Mouse (Mus musculus) limb, embryonic 15.5 days (tissue): Measurements from ENCODE around the gene Sh3gl3. TPM values are rescaled to one million over a fixed set of nuclear protein-coding genes. Genes with fewer than 3 reads are reported as not detected.
"Not testable (repeated sequence)": the region's sequence is repeated elsewhere in the genome, so short reads cannot be mapped to it uniquely, and the experiment has no call there.

ENCODE experiments used
- ATAC-seq: fragments of 200-750 bp; cut with Nextera tagmentation; 2 replicates; pipeline ENCODE4 v1.8.0; 2017; ENCODE audit warnings: low read depth, moderate TSS enrichment; ENCODE audit not compliant: insufficient number of reproducible peaks, low FRiP score, low TSS enrichment
- H3K27ac ChIP-seq: fragments of 300-500 bp; sonication (generic); 2 replicates; pipeline ENCODE4 v1.5.1; 2015; ENCODE audit warnings: moderate library complexity, mild to moderate bottlenecking, inconsistent platforms
- H3K27me3 ChIP-seq: fragments of 300-500 bp; sonication (generic); 2 replicates; pipeline ENCODE4 v1.6.1; 2015; ENCODE audit warnings: inconsistent platforms
- H3K36me3 ChIP-seq: fragments of 300-500 bp; sonication (generic); 2 replicates; pipeline ENCODE4 v1.6.1; 2015; ENCODE audit warnings: inconsistent platforms
- H3K4me1 ChIP-seq: fragments of 300-500 bp; sonication (generic); 2 replicates; pipeline ENCODE4 v1.6.1; 2015; ENCODE audit warnings: inconsistent platforms
- H3K4me2 ChIP-seq: fragments of 300-500 bp; sonication (generic); 2 replicates; pipeline ENCODE4 v1.6.1; 2015; ENCODE audit warnings: mild to moderate bottlenecking, inconsistent platforms
- H3K4me3 ChIP-seq: fragments of 300-500 bp; sonication (generic); 2 replicates; pipeline ENCODE4 v1.5.1; 2015; ENCODE audit warnings: mild to moderate bottlenecking, inconsistent platforms
- H3K9ac ChIP-seq: fragments of 300-500 bp; sonication (generic); 2 replicates; pipeline ENCODE4 v1.6.1; 2015; ENCODE audit warnings: inconsistent platforms
- H3K9me3 ChIP-seq: fragments of 300-500 bp; sonication (generic); 2 replicates; pipeline ENCODE4 v1.6.1; 2016; ENCODE audit warnings: inconsistent platforms
- WGBS: fragments of 180-500 bp; shearing (Covaris S2); methylation state at CpG from one replicate; pipeline ENCODE4 v1.1.7; 2015; 5-methylcytosine and 5-hydroxymethylcytosine counted together
- polyA plus RNA-seq: library from polyadenylated mRNA; unstranded; fragments of >200 nt; fragmentation: Nextera tagmentation; extraction: Ambion mirVana; gene quantifications from 2 replicates; pipeline ENCODE4 v1.2.1, GENCODE M21; 2015

Gene Sh3gl3
- polyA plus RNA-seq, 1 experiment from 2014 or later = 10.4 TPM

DNA sequence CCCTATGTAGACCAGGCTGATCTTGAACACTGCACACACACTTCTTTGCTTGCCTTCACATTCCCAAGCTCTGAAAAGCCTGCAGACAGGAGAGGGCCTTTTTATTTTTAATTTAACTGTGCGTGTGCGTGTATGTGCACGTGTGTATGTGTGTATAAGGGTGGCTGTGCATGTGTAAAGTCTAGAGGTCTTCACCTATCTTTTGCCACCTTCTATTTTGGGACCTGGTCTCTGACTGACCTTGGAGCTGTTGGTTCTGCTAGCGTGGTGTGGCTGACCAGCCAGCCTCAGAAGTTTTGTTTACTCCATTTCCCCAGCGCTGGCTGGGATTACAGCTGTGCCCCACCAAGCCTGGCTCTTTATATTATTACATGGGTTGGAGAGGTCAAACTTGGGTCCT lies 98.1 kb downstream of the Sh3gl3 start:
- H3K27ac ChIP-seq = no peak overlapping the region
- H3K36me3 ChIP-seq = no peaks in the 10 kb centered on the region
- no peak for ATAC-seq
- no peak overlapping the region for H3K4me3 ChIP-seq
- no peak overlapping the region for H3K4me2 ChIP-seq
- 84% methylated on average over 5 of the region's 5 CpGs for WGBS
- H3K9me3 ChIP-seq = no peaks in the 10 kb centered on the region
- peaks cover 2% of the 10 kb centered on the region; the same call in 1 of the 2 replicates for H3K27me3 ChIP-seq
- no peak overlapping the region for H3K9ac ChIP-seq
- peaks cover 6% of the 10 kb centered on the region; the same call in 1 of the 2 replicates for H3K4me1 ChIP-seq

DNA sequence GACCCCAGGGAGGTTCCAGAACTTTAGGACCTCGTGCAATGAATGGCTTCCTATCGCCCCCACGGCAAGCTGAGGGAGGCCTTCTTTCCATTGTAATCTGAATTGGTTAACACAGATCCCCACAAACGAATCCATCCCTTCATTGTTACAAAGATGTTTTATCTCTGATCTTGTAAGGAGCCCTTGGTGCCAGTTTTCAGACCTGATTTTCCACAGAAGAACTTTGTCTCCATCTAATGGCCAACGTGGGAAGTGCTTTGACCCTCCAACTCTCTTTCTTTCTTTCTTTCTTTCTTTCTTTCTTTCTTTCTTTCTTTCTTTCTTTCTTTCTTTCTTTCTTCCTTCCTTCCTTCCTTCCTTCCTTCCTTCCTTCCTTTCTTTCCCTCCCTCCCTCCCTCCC lies 99.2 kb downstream of the Sh3gl3 start:
- H3K27me3 ChIP-seq, H3K4me1 ChIP-seq, H3K9ac ChIP-seq, ATAC-seq, H3K36me3 ChIP-seq, H3K27ac ChIP-seq, H3K9me3 ChIP-seq, H3K4me2 ChIP-seq, H3K4me3 ChIP-seq: not testable (repeated sequence)
- WGBS = 37% methylated on average over 5 of the region's 5 CpGs

DNA sequence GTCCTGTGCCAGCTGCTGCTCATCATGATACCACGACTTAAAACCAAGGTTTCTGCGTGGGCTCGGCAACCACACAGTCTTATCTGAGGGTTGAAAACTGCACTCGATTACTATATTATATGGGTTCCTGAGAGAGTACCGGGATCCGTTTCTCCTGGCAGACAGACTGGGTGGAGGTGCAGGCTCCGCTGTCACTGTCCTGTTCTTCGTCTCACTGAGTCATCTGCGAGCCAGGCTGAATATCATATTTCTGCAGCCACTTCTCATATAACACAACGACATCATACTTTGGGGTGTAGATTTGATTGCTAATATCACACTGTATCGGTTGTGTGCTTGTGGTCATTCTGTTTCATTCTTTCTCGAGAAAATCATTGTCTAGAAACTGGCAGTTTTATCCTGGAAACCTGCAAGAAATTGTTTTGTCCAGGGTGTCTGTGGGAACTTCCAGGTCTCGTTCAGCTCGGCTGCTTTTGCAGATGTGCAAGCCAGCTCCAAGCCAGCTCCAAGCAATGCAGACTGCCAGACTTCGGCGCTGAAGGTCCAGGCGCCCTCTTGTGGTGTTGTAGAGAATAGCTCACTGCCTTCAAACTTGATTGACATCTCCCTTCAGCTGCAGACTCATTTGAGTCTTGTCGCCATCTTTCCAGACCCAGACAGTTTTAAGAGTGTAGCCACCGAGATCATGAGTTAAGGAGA lies 100.5 kb downstream of the Sh3gl3 start:
- WGBS = 34% methylated on average over 19 of the region's 19 CpGs
- peak overlapping the region; percentile 47; the same call in 1 of the 2 replicates for H3K27ac ChIP-seq
- H3K27me3 ChIP-seq = peaks cover 2% of the 10 kb centered on the region; the same call in 1 of the 2 replicates
- H3K9me3 ChIP-seq = no peaks in the 10 kb centered on the region
- H3K4me3 ChIP-seq = no peak overlapping the region
- peak overlapping the region; percentile 12; the same call in 1 of the 2 replicates for H3K4me2 ChIP-seq
- no peak overlapping the region for H3K9ac ChIP-seq
- ATAC-seq = no peak
- H3K4me1 ChIP-seq = peaks cover 6% of the 10 kb centered on the region; the same call in 1 of the 2 replicates
- H3K36me3 ChIP-seq = no peaks in the 10 kb centered on the region

DNA sequence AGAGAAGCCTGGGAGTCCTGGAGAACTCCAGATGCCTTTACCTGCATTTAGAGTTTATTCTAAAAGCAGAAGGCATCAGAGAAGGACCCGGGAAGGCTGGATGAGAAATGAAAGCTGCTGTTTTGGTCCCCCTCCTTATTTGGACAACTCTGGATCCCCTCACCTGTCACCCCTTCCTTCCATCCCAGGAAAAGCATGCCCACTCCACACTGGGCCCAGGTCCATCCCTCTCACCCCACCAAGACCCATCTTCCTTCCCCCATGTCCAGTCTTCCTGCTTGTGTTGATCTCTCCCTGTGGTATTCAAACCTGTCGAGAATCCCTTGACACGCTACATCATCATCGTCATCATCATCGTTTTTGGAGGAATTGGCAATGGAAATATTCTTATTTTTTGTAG lies 101.3 kb downstream of the Sh3gl3 start:
- WGBS = 92% methylated on average over 5 of the region's 5 CpGs

DNA sequence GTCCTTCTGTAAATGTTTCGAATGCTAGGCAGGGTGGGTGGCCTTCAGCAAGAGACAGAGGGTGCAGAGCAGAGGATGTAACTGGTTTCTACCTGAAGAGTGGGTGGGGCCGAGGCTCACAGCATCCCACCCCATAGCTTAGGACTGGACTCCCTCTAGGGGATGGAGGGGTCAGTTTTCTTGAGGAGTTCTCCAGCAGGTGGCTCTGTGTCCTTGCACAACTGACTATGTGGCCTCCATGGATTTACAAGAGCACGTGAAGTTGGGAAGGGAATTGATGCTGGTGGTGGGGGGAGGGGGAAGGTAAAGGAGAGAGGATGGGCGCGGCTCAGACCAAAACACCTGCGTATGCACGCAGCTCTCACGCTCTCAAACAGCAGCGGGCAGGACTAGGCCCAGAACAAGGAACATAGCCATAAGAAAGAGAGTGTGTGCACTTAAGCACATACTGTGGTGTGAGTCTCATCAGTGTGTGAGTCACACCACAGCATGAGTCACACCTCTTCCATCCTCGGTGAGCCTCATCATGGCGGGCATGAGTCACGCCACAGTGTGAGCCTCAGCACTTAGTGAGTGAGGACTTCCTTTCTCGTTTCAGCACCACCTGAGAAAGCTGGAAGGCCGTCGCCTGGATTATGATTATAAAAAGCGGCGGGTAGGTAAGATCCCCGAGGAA lies 102.0 kb downstream of the Sh3gl3 start:
- no peak overlapping the region for H3K27ac ChIP-seq
- ATAC-seq = no peak
- no peak overlapping the region for H3K4me2 ChIP-seq
- WGBS = 61% methylated on average over 18 of the region's 18 CpGs
- H3K36me3 ChIP-seq = no peaks in the 10 kb centered on the region
- no peaks in the 10 kb centered on the region for H3K9me3 ChIP-seq
- H3K9ac ChIP-seq = no peak overlapping the region
- H3K4me1 ChIP-seq = peaks cover 6% of the 10 kb centered on the region; the same call in 1 of the 2 replicates
- no peak overlapping the region for H3K4me3 ChIP-seq
- H3K27me3 ChIP-seq = no peaks in the 10 kb centered on the region; the same call in 1 of the 2 replicates

More for the DNA sequence above, 101.3 kb downstream of the Sh3gl3 start:
- H3K36me3 ChIP-seq = no peaks in the 10 kb centered on the region
- H3K9me3 ChIP-seq = no peaks in the 10 kb centered on the region
- no peak overlapping the region for H3K4me3 ChIP-seq
- H3K4me1 ChIP-seq = peaks cover 6% of the 10 kb centered on the region; the same call in 1 of the 2 replicates
- H3K9ac ChIP-seq = no peak overlapping the region
- H3K4me2 ChIP-seq = no peak overlapping the region
- no peaks in the 10 kb centered on the region; the same call in 1 of the 2 replicates for H3K27me3 ChIP-seq
- ATAC-seq = no peak
- H3K27ac ChIP-seq = no peak overlapping the region

DNA sequence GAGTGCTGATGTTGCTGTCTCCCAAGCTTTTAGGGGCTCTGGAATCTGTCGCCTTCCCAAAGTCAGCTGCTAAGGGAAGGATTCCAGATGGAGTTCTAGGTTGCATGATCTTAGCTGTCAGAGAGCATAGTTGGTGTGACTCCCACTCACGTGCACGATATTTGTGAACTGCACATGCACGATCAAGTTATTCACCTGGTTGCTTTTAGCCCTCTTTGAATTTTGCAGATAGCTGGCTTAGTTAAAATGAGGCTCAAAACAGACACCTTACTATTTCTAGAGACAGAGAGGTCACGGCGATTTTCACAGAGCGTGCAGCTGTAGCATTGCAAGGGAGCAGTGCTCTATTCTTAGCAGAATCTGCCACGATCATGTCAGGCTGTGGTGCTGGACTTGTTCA lies 108.4 kb downstream of the Sh3gl3 start:
- H3K4me3 ChIP-seq = no peak overlapping the region
- H3K4me2 ChIP-seq = no peak overlapping the region
- no peaks in the 10 kb centered on the region for H3K27me3 ChIP-seq
- no peaks in the 10 kb centered on the region for H3K9me3 ChIP-seq
- 73% methylated on average over 8 of the region's 8 CpGs for WGBS
- no peak for ATAC-seq
- no peaks in the 10 kb centered on the region for H3K36me3 ChIP-seq
- H3K9ac ChIP-seq = no peak overlapping the region
- H3K4me1 ChIP-seq = no peaks in the 10 kb centered on the region
- no peak overlapping the region for H3K27ac ChIP-seq

DNA sequence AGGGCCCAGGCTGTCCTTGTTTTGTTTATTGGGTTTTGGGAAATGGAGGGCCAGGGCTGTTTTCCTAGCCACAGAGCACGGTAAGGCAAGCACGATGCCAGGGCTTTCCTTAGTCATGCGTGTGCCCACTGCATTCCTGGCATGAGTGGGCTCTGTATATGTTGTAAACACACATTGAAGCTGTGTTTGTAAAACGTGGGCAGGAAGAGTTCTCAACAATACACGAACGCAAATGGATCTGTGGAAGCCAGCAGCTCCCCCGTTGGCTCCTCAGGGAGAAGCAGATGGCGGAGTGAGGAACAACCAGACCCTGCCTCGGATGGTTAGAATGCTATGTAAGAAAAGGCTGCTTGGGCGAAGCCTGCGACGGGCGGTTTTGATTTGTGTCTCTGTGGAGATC lies 108.8 kb downstream of the Sh3gl3 start:
- Histone ChIP-seq H3K4me2 (no peak overlapping the region), H3K9ac (no peak overlapping the region), H3K27me3 (no peaks in the 10 kb centered on the region), H3K4me1 (no peaks in the 10 kb centered on the region), H3K9me3 (no peaks in the 10 kb centered on the region), H3K36me3 (no peaks in the 10 kb centered on the region), H3K4me3 (no peak overlapping the region), H3K27ac (no peak overlapping the region)
- no peak for ATAC-seq
- WGBS = 65% methylated on average over 13 of the region's 13 CpGs

DNA sequence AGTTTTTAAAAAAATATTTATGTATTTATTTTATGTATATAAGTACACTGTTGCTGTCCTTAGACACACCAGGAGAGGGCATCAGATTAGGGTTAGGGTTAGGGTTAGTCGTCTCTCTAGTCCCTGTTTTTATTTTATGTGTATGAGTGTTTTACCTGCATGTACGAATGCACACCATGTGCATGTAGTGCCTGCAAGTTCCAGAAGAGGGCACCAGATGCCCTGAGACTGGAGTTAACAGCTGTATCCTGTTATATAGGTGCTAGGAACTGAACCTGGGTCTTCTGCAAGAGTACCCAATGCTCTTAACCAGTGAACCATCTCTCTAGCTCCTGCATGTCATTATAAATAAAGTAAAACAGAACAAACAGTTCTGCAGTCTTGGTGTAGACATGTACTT lies 113.6 kb downstream of the Sh3gl3 start:
- H3K4me1 ChIP-seq = no peaks in the 10 kb centered on the region
- H3K27me3 ChIP-seq = no peaks in the 10 kb centered on the region
- H3K36me3 ChIP-seq = no peaks in the 10 kb centered on the region
- no peak overlapping the region for H3K9ac ChIP-seq
- H3K4me2 ChIP-seq = no peak overlapping the region
- H3K4me3 ChIP-seq = no peak overlapping the region
- H3K9me3 ChIP-seq = no peaks in the 10 kb centered on the region
- ATAC-seq = no peak
- WGBS = 84% methylated on average over 2 of the region's 2 CpGs
- H3K27ac ChIP-seq = no peak overlapping the region

DNA sequence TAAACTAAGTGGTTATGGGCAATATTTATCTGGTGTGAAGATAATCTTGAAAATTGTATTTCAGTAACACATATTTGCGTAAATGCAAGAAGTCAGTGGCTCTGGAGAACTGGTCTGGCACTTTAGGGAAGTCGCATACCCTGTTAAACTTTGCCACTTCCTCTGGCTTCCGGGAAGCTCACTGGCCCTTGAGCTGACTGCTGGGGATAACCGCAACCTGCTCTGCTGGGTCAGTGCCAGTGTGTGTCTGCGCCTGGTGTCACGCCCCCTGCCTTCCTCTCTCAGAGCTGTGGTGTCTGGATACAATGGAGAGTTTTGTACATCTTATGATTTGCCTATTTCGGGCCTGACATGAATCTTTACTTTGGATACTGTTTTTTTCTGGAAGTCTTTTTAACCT lies 119.8 kb downstream of the Sh3gl3 start:
- Histone ChIP-seq H3K27me3 (no peaks in the 10 kb centered on the region), H3K9me3 (no peaks in the 10 kb centered on the region), H3K9ac (no peak overlapping the region), H3K4me2 (no peak overlapping the region), H3K36me3 (no peaks in the 10 kb centered on the region), H3K4me1 (peaks cover 31% of the 10 kb centered on the region), H3K4me3 (no peak overlapping the region), H3K27ac (no peak overlapping the region)
- 64% methylated on average over 7 of the region's 7 CpGs for WGBS
- no peak for ATAC-seq

DNA sequence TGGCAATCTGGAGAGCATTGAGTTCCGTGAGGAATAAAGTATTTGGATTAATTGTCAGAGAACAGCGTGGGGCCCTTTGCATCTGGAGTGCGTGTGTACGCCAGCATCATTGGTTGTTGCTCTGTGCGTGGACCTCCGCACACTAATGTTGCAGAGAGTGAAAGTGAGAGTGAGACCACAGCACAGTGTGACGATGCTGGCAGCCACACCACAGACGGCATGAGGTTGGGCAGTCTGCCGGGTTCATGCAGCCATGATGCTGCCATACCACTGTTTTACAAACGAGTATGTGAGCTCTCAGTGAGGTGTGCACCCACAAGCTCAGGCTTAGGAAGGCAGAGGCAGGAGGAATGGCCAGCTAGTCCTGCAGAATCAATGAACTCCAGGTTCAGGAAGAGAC lies 120.4 kb downstream of the Sh3gl3 start:
- no peak overlapping the region for H3K27ac ChIP-seq
- 0 out of 2 replicates have a peak overlapping the region, but pooled peaks have one; percentile 17 for H3K4me2 ChIP-seq
- H3K9ac ChIP-seq = no peak overlapping the region
- no peaks in the 10 kb centered on the region for H3K9me3 ChIP-seq
- H3K36me3 ChIP-seq = no peaks in the 10 kb centered on the region
- H3K27me3 ChIP-seq = no peaks in the 10 kb centered on the region
- no peak overlapping the region for H3K4me3 ChIP-seq
- peaks cover 31% of the 10 kb centered on the region for H3K4me1 ChIP-seq
- WGBS = 46% methylated on average over 10 of the region's 10 CpGs
- no peak for ATAC-seq

DNA sequence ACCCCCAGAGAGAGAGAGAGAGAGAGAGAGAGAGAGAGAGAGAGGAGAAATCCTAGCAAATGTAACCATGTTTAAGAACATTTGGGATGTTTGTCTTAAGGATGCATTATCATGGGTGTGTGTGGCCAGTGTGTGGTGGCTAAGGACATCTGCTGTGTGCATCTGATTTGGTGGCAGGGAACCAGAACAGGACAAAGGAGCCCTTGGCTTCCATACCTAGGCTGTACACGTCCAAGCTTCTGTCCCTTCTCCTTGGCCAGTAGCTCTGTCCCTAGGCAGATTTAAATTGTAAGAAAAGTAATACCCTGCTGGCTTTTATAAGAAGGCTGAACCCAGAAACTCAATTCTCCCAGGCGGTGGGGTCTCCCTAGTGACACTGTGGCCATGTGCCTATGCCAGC lies 121.0 kb downstream of the Sh3gl3 start:
- WGBS = 42% methylated on average over 2 of the region's 2 CpGs
- peaks cover 31% of the 10 kb centered on the region for H3K4me1 ChIP-seq
- no peak overlapping the region for H3K9ac ChIP-seq
- H3K9me3 ChIP-seq = no peaks in the 10 kb centered on the region
- no peak overlapping the region for H3K27ac ChIP-seq
- H3K4me3 ChIP-seq = no peak overlapping the region
- H3K27me3 ChIP-seq = no peaks in the 10 kb centered on the region
- no peaks in the 10 kb centered on the region for H3K36me3 ChIP-seq
- no peak for ATAC-seq
- H3K4me2 ChIP-seq = no peak overlapping the region

DNA sequence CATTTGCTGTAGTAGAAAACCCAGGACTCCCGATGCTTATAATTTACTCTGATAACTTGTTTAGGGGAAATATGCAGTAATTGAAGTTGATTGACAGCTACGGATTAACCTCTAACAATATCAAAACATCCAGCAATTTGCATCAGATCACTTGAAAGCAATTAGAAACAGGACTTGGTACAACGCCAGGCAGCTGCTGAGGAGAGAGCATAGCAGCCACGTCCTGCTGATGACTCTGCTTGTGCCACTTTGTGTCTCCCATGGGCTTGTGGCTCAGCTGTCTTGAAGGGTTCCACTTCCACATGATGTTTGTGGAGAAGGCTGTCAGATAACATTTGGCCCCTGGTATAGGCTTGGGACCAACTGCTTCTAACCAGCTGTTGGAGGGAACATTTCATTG lies 134.8 kb downstream of the Sh3gl3 start:
- H3K4me2 ChIP-seq = no peak overlapping the region
- WGBS = 62% methylated on average over 4 of the region's 4 CpGs

More for the DNA sequence above, 134.8 kb downstream of the Sh3gl3 start:
- Histone ChIP-seq H3K9ac (no peak overlapping the region), H3K4me3 (no peak overlapping the region), H3K9me3 (no peaks in the 10 kb centered on the region), H3K27me3 (no peaks in the 10 kb centered on the region), H3K4me1 (no peaks in the 10 kb centered on the region), H3K27ac (no peak overlapping the region), H3K36me3 (no peaks in the 10 kb centered on the region)
- no peak for ATAC-seq
